Mouse (Mus musculus): ENCODE data around the gene Prkra. TPM values are rescaled to one million over a fixed set of nuclear protein-coding genes. Genes with fewer than 3 reads are reported as not detected.
"Not testable (repeated sequence)": the region's sequence is repeated elsewhere in the genome, so short reads cannot be mapped to it uniquely, and the experiment has no call there.

Gene Prkra
- total RNA-seq, 2 experiments from 2014 or later: 41.3 to 43.8 TPM

DNA sequence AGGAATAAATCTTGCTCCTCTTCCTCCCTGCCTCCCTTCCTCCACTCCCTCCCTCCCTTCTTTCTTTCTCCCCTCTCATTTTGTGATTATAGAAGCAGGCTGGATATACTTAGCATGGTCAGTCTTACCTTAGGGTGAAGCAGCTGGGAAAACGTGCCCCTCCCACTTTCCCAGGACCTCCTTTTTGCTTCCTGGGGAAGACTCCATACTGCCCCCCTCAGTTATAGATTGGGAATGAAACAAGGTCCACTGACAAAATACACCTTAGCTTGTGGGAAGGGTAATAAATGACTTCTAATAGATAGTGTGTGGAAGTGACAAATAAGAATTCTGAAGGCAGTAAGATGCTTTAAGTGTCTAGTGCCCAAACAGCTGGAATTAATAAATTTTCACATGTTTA is 8.2 kb upstream of the Prkra start:
- DNase-seq (ENCODE audit: low spot score in 2 of 2): no peak

GRCm38 (mm10) chr2:76655444-76655843 is 7.6 kb upstream of the Prkra start:
- no peak for DNase-seq (ENCODE audit: low spot score in 2 of 2)

DNA sequence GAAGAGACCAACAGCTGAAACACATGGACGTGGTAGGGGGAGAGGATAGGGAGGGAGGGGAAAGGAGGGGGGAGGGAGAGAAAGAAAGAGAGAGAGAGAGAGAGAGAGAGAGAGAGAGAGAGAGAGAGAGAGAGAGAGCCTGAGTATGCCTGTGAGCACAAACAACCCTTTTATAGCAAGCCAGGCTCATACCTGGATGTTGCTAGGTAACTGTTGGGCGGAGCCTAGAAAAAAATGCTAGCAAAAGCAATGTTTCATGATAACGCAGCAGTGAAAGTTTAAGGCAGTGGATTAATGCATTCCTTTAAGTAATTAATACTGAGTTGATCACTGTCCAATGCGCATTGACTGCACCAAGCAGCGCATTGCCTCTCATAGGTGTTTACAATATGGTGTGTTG is 6.8 kb upstream of the Prkra start:
- no peak for DNase-seq (ENCODE audit: low spot score in 2 of 2)

- DNase-seq (ENCODE audit: low spot score in 2 of 2): no peak
Measured at GRCm38 (mm10) chr2:76653070-76653469, 5.3 kb upstream of the Prkra start.

DNA sequence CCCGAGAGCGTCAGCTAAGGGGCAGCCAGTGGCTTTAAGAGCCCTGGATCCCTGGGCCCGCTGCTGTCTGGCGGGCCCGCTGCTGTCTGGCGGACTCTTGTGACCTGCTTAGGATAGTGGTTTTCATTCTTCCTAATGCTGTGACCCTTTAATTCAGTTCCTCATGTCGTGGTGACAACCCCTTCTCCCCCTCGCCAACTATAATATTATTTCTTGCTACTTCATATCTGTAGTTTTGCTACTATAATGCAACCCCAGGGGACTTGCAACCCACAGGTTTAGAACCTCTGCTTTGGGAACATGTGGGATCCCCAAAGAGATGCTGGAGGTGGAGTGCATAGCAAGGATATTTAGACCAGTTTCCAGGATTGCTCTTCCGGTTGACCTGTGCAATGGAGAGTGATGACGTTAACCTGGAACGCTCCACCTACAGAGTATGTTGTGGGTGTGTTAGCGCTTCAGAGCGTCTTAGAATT is 889 bp upstream of the Prkra start:
- no peak for DNase-seq (ENCODE audit: low spot score in 2 of 2)

DNA sequence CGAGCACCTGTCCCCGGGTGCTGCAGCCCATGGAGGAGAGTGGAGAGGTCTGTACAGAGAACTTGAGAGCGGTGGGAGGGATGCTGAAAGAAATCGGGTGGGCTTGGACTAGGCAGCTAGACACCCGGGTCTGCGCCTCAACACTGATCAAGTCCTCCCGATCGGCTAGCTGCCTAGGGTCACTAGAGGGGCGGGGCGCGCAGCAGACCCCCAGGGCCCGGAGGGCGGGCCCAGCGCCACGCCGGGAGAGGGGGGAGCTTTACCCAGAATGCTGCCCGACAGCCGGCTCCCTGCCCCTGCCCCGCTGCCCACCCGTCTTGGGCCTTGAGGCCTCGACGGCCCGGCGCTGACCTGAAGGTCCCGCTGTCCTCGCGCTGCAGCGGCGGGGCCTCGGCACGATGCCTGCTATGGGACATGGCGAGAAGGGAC is 360 bp downstream of the Prkra start:
- no peak for DNase-seq (ENCODE audit: low spot score in 2 of 2)

GRCm38 (mm10) chr2:76643801-76644200 is 4.0 kb downstream of the Prkra start:
- no peak for DNase-seq (ENCODE audit: low spot score in 2 of 2)

DNA sequence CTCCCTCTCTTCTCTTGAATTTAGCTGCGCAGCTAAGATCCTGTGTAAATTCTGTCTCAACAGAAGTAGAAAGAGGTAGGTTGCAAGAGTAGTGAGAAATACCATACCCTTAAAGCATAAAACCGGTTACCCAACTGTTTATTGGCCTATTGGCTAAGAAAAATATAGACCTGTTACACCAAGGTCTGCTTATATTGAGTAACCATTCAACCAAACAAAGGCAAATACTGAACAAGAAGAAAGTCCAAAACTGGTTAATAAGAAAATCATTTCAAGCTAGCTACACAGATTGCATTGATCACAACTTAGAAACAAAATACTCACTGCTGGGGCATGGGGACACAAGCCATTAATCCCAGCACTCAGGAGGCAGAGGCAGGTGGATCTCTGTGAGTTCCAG is 8.2 kb downstream of the Prkra start:
- DNase-seq (ENCODE audit: low spot score in 2 of 2): no peak

DNA sequence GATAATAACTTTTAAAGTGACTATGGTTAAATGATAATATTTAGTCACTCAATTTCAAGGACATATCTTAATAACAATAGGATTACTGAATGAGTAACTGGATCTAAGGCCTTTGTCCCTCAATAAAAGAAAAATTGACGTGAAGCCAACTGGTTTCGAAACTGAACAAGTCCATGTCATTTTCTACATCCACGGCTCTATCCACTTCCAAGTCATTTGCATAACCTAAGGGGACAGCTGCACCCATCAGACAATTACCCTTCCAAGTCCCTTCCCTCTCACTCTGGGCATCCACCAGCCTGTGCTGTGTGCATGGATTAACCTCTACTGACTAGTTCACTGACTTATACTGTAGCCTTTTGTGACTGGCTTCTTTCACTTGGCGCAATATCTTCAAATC is 16.2 kb downstream of the Prkra start:
- no peak for DNase-seq (ENCODE audit: low spot score in 2 of 2)

DNA sequence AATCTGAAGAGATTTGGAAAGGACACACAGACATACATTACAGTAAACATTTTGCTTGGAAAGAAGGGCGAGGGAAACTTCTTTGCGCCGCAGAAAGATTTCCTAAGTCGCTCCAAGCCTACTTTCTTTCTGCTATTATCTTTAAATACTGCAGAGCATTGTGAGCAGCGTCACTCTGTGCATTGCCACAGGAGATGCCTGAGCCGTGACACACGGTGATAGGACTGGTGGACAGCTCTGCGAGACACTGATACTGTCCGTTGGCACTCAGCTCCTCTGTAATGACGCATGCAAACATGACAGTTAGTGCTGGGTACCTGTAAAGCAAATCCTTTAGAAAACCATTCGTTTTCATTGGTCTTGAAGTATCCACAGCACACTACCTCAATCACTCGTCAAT is 17.5 kb downstream of the Prkra start:
- no peak for DNase-seq (ENCODE audit: low spot score in 2 of 2)

GRCm38 (mm10) chr2:76622316-76622715 is 25.5 kb downstream of the Prkra start:
- not testable (repeated sequence) for DNase-seq (ENCODE audit: low spot score in 2 of 2)

GRCm38 (mm10) chr2:76621724-76622123 is 26.1 kb downstream of the Prkra start:
- DNase-seq (ENCODE audit: low spot score in 2 of 2): no peak

DNA sequence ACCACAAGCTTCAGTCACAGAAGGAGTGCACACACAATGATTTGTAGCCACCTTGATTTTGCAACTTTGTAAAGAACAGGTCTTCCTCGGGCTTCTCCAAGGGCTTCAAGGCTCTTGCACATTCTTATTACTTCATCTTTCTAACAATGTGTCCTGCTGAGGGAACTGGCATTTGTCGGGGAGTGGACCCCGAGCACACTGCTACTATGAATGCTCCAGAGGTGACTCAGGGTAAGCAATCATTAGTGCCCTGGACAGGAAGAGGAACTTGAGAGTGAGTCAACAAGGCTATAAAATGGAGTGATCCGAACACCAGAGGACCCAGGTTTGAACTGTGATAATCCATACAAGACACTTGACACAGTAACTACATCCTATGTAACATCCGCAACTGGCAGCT is 27.6 kb downstream of the Prkra start:
- DNase-seq (ENCODE audit: low spot score in 2 of 2): no peak

DNA sequence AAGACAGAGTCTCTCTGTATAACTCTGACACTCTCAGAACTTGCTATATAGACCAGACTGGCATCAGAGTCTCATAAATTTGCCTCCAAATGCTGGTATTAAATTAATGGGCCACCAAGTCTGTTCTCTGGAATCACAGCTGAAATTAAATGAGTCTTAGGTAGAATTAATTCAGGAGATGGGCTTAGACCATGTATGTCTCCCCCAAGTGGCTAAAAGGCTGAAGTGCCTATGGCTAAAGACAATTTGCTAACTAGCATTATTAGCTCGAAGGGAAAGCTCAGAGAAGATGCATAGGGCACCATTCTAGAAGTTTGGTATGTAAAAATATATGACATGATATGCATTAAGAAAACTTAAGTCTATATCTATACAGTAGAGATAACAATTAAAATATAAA is 29.7 kb downstream of the Prkra start:
- no peak for DNase-seq (ENCODE audit: low spot score in 2 of 2)

- no peak for DNase-seq (ENCODE audit: low spot score in 2 of 2)
Measured at GRCm38 (mm10) chr2:76611996-76612395, 35.8 kb downstream of the Prkra start.

- no peak for DNase-seq (ENCODE audit: low spot score in 2 of 2)
Measured at GRCm38 (mm10) chr2:76610326-76611104, 37.3 kb downstream of the Prkra start.

GRCm38 (mm10) chr2:76606704-76607103 is 41.1 kb downstream of the Prkra start:
- DNase-seq (ENCODE audit: low spot score in 2 of 2): no peak

- DNase-seq (ENCODE audit: low spot score in 2 of 2): no peak
Measured at GRCm38 (mm10) chr2:76602256-76602655, 45.6 kb downstream of the Prkra start.

DNA sequence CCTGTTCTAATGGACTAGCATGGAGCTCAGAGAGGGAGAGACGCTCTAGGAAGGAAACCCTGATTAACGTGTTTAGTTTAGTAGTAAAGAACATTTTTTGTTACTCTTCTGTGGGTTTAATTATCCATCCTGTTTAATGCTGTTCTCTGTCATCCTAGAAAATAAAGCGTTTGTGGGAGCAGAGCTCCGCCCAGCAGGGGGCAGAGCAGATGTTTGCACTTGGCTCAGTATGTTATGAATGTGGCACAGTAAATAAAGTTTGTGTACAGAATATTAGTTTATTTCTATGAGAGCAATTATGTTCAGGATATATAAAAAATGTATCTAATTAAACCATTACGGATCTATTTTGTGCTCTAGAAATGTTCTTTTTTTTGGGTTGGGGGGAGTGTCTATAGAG is 48.6 kb downstream of the Prkra start:
- no peak for DNase-seq (ENCODE audit: low spot score in 2 of 2)

DNA sequence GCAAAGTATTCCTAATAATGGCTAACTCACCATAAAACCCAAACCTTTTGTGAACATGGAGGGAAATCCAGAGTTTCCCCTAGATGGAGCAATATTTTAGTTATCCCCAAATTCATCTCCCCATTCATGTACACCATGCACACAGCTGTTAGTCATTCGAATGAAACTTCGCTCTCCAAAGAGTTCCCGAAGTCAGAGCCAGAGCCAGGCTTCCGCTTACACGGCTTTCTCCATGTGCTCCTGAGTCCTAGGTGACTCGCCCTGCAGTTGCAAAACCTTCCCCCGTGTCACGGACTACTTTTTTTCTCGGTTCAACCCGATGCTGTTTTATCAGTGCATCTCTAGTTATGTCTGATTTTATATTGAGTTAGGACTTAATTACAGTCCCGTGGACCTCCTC is 50.3 kb downstream of the Prkra start:
- no peak for DNase-seq (ENCODE audit: low spot score in 2 of 2)

- DNase-seq (ENCODE audit: low spot score in 2 of 2): no peak
Measured at GRCm38 (mm10) chr2:76592401-76592924, 55.4 kb downstream of the Prkra start.

DNA sequence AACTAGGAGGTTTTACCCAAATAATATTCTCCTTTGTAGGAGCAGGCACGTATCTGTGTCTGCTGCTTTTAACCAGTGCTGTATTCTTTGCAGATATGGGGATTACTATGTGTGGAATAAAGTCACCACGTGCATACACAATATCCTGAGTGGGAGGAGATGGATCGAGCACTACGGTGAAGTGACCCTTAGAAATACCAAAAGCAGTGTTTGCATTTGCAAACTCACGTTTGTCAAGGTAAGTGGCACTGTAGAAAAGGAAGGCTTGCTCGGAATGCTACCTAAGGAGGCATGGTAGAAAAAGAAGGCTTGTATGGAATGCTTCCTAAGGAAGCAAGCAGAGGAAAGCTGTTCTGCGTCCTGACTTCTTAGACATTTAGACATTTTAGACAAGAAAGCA is 57.6 kb downstream of the Prkra start:
- no peak for DNase-seq (ENCODE audit: low spot score in 2 of 2)

DNA sequence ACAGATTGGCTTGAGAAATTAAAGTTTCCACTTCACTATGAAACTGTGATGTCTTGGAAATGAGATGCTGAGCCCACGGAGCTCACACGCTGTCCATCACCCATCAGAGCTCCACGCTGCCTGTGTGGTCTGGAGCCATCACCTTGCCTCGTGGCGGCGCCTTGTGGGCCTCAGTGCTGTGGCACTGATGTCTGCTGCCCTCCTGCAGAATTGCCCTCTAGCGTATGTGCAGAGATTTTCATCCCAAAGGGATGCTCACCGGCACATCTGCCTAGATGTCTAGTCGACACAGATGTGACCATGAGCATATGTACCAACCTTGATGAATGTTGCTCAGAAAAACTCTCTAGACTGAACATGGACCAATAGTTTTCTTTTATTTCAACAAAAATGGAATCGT is 60.9 kb downstream of the Prkra start:
- no peak for DNase-seq (ENCODE audit: low spot score in 2 of 2)
